Mouse (Mus musculus): ENCODE measurements around the gene Fancc.

Gene Fancc

GRCm38 (mm10) chr13:63262168-63262957, 234.7 kb downstream of the Fancc start:
- DNase-seq (ENCODE audit: low read depth, low spot score) = no peak

- DNase-seq (ENCODE audit: low read depth, low spot score) = no peak
Measured at GRCm38 (mm10) chr13:63261676-63262075, 235.4 kb downstream of the Fancc start.

GRCm38 (mm10) chr13:63260753-63261631, 236.1 kb downstream of the Fancc start:
- DNase-seq (ENCODE audit: low read depth, low spot score) = peak; percentile 67

- no peak for DNase-seq (ENCODE audit: low read depth, low spot score)
Measured at GRCm38 (mm10) chr13:63260133-63260532, 236.9 kb downstream of the Fancc start.

- no peak for DNase-seq (ENCODE audit: low read depth, low spot score)
Measured at GRCm38 (mm10) chr13:63258671-63259070, 238.4 kb downstream of the Fancc start.

- no peak for DNase-seq (ENCODE audit: low read depth, low spot score)
Measured at GRCm38 (mm10) chr13:63258167-63258582, 238.9 kb downstream of the Fancc start.

GRCm38 (mm10) chr13:63256807-63257206, 240.3 kb downstream of the Fancc start:
- DNase-seq (ENCODE audit: low read depth, low spot score) = no peak

GRCm38 (mm10) chr13:63256146-63256545, 240.9 kb downstream of the Fancc start:
- DNase-seq (ENCODE audit: low read depth, low spot score) = no peak

- no peak for DNase-seq (ENCODE audit: low read depth, low spot score)
Measured at GRCm38 (mm10) chr13:63255519-63256011, 241.5 kb downstream of the Fancc start.

GRCm38 (mm10) chr13:63253886-63254636, 243.0 kb downstream of the Fancc start:
- DNase-seq (ENCODE audit: low read depth, low spot score) = no peak

- DNase-seq (ENCODE audit: low read depth, low spot score) = no peak
Measured at GRCm38 (mm10) chr13:63253147-63253546, 243.9 kb downstream of the Fancc start.

- no peak for DNase-seq (ENCODE audit: low read depth, low spot score)
Measured at GRCm38 (mm10) chr13:63252295-63253010, 244.6 kb downstream of the Fancc start.

GRCm38 (mm10) chr13:63251118-63251889, 245.8 kb downstream of the Fancc start:
- no peak for DNase-seq (ENCODE audit: low read depth, low spot score)

- no peak for DNase-seq (ENCODE audit: low read depth, low spot score)
Measured at GRCm38 (mm10) chr13:63250441-63250980, 246.6 kb downstream of the Fancc start.

GRCm38 (mm10) chr13:63249741-63250431, 247.2 kb downstream of the Fancc start:
- peak; percentile 59 for DNase-seq (ENCODE audit: low read depth, low spot score)

GRCm38 (mm10) chr13:63249171-63249570, 247.9 kb downstream of the Fancc start:
- peak; percentile 52 for DNase-seq (ENCODE audit: low read depth, low spot score)

GRCm38 (mm10) chr13:63248318-63248717, 248.8 kb downstream of the Fancc start:
- no peak for DNase-seq (ENCODE audit: low read depth, low spot score)

GRCm38 (mm10) chr13:63247631-63248030, 249.4 kb downstream of the Fancc start:
- DNase-seq (ENCODE audit: low read depth, low spot score) = no peak

- peak; percentile 56 for DNase-seq (ENCODE audit: low read depth, low spot score)
Measured at GRCm38 (mm10) chr13:63247041-63247440, 250.0 kb downstream of the Fancc start.
